Mouse (Mus musculus) ovary, postnatal 10 days (tissue): ENCODE measurements around the gene Efr3b.
"Not testable (repeated sequence)": the region's sequence is repeated elsewhere in the genome, so short reads cannot be mapped to it uniquely, and the experiment has no call there.

Source experiments
- DNase-seq: peaks from one replicate; pipeline ENCODE4 v3.0.0; 2022; ENCODE audit warnings: low spot score

Efr3b gene

DNA sequence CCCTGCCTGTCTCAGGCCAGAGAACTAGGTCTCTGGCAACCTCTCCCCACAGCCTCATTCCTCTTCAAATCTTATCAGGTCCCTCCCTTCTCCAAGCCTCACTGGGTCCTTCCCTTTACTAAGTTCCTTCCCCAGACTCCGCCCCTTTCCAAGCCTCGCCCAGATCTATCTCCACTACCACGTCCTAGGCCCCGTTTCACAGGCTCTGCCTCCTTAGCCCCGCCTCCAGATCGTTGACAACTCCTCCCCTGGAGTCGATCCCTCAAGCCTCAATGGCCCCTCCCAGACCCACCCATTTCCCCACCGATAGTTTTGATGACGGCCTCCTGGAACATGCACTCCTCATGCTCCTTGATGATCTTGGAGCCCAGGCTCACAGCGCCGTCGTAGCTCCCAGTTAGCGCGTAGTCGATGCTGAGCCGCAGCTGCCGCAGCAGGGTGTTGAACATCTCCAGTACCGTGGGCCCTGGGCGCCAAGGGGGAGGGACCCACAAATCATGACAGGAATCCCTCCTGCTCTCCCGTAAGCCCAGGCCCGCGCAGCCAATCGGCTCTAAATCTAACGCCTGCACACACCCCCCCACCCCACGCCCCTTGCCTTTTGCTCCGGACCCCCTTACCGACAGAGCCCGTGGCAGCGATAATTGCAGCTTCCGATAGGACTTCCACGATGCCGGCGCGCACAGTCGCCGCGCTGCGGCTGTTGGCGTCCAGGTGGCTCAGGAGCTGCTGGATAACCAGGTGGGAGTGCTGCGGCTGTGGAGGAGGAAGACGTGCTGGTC, 57.2 kb downstream of the Efr3b start:
- DNase-seq, result peak; percentile 50

GRCm38 (mm10) chr12:3980991-3981349, 57.7 kb downstream of the Efr3b start:
- DNase-seq, result no peak

DNA sequence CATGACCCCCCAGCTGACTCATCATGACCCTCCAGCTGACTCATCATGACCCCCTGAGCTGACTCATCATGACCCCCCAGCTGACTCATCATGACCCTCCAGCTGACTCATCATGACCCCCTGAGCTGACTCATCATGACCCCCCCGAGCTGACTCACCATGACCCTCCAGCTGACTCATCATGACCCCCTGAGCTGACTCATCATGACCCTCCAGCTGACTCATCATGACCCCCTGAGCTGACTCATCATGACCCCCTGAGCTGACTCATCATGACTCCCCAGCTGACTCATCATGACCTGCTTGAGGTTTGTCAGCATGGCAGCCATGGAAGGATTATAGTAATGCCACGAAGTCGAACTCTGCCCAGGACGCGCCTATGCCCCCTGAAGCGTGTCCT, 65.5 kb downstream of the Efr3b start:
- not testable (repeated sequence) for DNase-seq

- no peak for DNase-seq
Observed at GRCm38 (mm10) chr12:3968380-3968779, 70.3 kb downstream of the Efr3b start.

DNA sequence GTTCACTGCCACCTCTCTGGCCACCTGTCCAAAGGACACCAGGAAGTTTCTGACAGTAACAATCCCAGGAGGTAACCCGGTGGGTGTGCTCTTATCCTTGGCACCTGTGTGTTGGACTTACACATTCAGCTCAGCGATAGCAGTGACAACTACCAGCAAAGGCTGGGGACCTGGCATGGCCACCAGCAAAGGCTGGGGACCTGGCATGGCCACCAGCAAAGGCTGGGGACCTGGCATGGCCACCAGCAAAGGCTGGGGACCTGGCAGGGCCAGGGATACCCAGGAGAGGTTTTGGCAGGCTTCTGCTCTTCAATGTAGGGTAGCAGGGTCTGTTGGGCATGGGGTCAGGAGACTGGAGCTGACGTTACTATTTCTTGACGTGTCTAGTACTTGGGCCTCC, 71.5 kb downstream of the Efr3b start:
- DNase-seq, result no peak

DNA sequence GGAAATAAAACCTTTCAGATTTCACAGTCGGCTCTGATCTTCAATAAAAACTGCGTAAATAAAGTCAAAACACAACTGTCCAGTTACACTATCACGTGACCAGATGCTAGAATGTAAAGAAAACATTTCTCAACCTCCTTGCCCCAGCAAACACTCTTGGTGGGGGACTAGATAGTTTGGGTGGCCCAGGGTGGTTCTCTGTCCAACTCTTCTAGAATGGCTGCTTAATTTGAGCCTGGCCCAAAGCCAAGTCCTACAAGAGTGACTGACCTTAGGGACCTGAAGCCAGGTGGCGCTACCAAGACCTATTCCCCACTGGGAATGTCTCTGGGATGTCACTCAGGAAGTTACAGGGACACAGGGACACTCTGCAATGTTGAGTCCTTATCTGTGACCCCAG, 78.2 kb downstream of the Efr3b start:
- DNase-seq, result no peak

DNA sequence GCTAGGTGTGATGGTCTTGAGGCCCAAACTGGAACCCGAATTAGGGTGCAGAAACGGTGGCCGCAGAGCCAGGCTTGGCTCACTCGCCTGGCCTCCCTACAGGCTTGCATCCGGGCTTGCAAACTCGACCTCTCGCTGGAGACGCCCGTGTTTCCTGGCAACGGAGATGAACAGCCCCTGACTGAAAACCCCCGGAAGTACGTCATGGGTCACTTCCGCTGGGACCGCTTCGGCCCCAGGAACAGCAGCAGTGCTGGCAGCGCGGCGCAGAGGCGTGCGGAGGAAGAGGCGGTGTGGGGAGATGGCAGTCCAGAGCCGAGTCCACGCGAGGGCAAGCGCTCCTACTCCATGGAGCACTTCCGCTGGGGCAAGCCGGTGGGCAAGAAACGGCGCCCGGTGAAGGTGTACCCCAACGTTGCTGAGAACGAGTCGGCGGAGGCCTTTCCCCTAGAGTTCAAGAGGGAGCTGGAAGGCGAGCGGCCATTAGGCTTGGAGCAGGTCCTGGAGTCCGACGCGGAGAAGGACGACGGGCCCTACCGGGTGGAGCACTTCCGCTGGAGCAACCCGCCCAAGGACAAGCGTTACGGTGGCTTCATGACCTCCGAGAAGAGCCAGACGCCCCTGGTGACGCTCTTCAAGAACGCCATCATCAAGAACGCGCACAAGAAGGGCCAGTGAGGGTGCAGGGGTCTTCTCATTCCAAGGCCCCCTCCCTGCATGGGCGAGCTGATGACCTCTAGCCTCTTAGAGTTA, 78.7 kb downstream of the Efr3b start:
- peak; percentile 48 for DNase-seq

GRCm38 (mm10) chr12:3956351-3956750, 82.4 kb downstream of the Efr3b start:
- no peak for DNase-seq

GRCm38 (mm10) chr12:3955371-3955770, 83.3 kb downstream of the Efr3b start:
- DNase-seq, result no peak

DNA sequence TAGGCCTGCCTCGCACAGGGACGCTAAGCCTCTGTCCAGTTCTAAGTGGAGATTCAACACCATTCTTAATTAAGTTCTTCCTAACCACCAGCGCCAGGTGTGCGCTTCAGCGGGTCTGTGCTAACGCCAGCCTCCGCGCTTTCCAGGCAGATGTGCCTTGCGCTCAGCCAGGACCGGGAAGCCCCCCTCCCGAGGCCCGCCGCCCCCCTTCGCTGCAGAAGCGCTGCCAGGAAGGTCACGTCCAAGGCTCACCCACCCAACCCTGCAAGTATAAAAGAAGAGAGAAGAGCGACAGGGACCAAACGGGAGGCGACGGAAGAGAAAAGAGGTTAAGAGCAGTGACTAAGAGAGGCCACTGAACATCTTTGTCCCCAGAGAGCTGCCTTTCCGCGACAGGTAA, 84.1 kb downstream of the Efr3b start, which contains the start of gene Pomc:
Pomc (plus strand) TSS at position 301 of the 400 bp plus-strand sequence.
- DNase-seq, result no peak

- DNase-seq, result no peak
Observed at GRCm38 (mm10) chr12:3947503-3947902, 91.2 kb downstream of the Efr3b start.

DNA sequence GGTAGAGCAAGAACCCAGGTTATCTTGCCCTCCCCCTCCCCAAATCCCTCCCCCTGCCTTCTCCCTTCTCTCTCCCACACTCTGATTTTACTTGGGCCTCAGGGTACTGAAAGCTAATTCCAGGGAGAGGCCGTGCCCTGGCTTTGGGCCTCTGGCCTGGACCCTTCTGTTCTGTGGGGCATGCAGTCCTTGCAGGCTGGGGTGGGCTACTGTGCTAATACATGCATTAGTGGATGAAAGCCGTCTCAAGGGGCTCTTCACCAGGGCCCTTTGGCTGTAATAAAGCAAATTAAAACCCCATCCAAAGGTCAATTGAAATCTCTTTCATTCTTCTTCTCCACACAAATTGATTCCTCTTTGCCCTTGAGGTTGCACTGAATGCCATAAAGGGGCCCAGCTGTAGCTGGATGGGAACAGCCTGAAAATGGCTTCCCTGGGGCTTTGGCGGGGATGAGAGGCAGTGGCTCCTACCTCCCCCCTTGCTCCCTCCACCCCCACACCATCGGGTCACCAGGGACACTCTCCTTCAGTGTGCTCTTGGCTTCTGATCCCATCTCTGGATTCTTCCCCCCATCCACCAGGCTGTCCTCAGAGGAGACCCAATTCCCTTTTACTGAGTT, 94.2 kb downstream of the Efr3b start:
- DNase-seq, result no peak

DNA sequence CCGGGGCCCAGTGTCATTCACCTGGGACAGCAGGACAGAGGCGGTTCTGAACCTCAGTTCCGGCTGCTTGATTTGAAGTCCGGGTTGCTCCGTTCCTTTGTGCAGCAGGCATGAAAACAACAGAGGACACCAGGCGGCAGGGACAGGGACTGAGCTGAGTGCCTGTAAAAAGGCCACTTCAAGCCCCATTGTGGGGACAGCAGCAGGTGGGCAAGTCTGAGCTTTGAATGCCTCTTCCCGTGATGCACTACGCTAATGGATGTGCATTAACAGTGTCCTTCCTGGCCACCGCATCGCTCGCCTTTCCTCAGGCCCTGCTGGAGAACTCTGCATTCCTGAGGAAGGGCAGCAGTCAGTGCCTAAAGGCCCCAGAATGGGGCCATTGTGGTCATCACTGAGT, 96.7 kb downstream of the Efr3b start:
- no peak for DNase-seq

DNA sequence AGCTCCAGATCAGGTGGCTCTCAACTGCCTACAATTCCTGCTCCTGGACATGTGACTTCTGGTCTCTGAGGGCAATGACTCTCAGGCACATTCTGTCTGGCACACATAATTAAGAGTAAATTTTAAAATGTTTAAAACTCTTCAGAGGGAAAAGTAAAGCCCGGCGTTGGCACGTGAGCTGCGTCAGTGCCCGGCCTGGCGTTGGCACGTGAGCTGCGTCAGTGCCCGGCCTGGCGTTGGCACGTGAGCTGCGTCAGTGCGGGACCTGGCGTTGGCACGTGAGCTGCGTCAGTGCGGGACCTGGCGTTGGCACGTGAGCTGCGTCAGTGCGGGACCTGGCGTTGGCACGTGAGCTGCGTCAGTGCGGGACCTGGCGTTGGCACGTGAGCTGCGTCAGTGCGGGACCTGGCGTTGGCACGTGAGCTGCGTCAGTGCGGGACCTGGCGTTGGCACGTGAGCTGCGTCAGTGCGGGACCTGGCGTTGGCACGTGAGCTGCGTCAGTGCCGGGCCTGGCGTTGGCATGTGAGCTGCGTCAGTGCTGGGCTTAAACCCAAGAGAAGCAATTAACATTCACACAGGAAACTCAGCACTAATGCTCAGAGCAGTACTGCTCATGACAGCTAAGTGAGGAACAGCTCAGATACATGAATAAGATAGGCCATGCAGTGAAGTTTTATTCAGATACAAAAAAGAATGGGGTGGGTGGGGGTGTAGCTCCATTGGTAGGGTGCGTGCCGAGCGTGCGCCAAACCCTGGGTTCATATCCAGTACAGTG, 108.4 kb downstream of the Efr3b start:
- not testable (repeated sequence) for DNase-seq

- no peak for DNase-seq
Observed at GRCm38 (mm10) chr12:3928841-3929240, 109.9 kb downstream of the Efr3b start.

DNA sequence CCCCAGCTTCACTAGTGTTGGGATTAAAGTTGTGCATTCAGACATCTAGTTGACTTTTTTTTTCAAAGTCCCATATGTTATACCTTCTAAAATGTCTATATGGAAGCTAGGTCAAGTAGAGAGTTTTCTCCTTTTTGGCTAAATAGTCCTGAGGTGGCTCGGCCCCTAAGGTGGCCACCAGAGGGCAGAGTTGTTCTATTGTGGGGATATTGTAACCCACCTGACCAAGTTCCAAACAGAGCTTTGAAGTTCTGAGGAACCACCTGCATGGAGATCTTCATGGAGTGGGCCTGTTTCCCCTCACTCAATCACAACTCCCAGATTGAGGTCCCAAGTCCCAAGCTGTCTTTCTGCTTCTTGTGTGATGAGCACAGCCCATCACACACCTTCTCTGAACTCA, 112.6 kb downstream of the Efr3b start:
- DNase-seq, result peak; percentile 26

- DNase-seq, result no peak
Observed at GRCm38 (mm10) chr12:3919423-3919822, 119.3 kb downstream of the Efr3b start.

- DNase-seq, result no peak
Observed at GRCm38 (mm10) chr12:3918577-3918976, 120.1 kb downstream of the Efr3b start.

- no peak for DNase-seq
Observed at GRCm38 (mm10) chr12:3917668-3918341, 120.9 kb downstream of the Efr3b start.

- no peak for DNase-seq
Observed at GRCm38 (mm10) chr12:3915852-3916251, 122.9 kb downstream of the Efr3b start.
